In the genomic region with DNA sequence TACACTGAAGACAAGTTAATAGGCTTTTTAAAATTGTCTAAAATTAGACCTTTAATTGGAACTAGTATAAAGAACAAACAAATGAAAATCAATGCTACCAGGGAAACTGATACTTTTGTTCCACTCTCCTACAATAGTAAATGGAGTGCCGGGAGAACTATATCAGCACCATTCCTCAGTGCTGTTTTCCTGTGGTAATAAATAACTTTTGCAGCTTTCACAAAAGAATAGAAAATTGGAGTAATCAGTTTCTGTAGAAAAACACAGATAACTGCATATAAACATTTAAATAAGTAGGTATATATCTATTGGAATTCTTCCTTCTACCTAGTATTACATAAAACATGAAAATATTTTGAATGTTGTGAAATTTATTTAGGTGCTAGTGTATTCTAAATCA, we compare ENCODE assay signal across 16 mouse cellular contexts. TPM values are rescaled to one million over a fixed set of nuclear protein-coding genes. Genes with fewer than 3 reads are reported as not detected.
DNase-seq lines count a peak whose midpoint lies in the region; ATAC-seq and TF ChIP-seq lines count a peak whose summit lies in the region.
"Had no signal": no experiment of that assay in that cellular context is flagged by ENCODE, and none has a peak within 500 bp of the region (broad histone marks: within the 10 kb centered on the region; RNA-seq: fewer than 3 reads in every experiment).

No protein-coding gene starts in this region.

- no peak for TF ChIP-seq CTCF in hindbrain, postnatal 0 days (IDR thresholded peaks at IDR 0.05; ENCODE audit: low read depth)

- no peak overlapping the region for H3K9ac ChIP-seq in embryonic facial prominence, embryonic 14.5 days (ENCODE audit: low read depth, low read length)
- no peak overlapping the region for H3K9ac ChIP-seq in hindbrain, postnatal 0 days (replicated peaks; ENCODE audit: low read length)
- H3K9ac ChIP-seq in hindbrain, embryonic 14.5 days, result no peak overlapping the region
- H3K9ac ChIP-seq in neural tube, embryonic 13.5 days, result no peak overlapping the region
- H3K9ac ChIP-seq: embryonic facial prominence, embryonic 15.5 days; intestine, embryonic 15.5 days had no signal

- no peak for ATAC-seq in embryonic facial prominence, embryonic 14.5 days (ENCODE audit: low read depth)
- no peak for ATAC-seq in hindbrain, postnatal 0 days
- no peak for ATAC-seq in hindbrain, embryonic 14.5 days (ENCODE audit: low FRiP score)
- ATAC-seq in neural tube, embryonic 13.5 days (ENCODE audit: low read depth), result no peak
- no peak for ATAC-seq in megakaryocyte-erythroid progenitor cell, adult 5-6 weeks (replicated peaks; ENCODE audit: low FRiP score, low TSS enrichment, poor library complexity, severe bottlenecking)
- ATAC-seq: activated CD4-positive, CD25-positive, alpha-beta regulatory T cell, adult 4 months; intestine, embryonic 15.5 days had no signal

- H3K4me3 ChIP-seq in embryonic facial prominence, embryonic 14.5 days (ENCODE audit: low read depth, low read length), result no peak overlapping the region
- H3K4me3 ChIP-seq in embryonic facial prominence, embryonic 10.5 days, result no peak overlapping the region; the same call in 1 of the 2 replicates
- H3K4me3 ChIP-seq in hindbrain, postnatal 0 days (ENCODE audit: low read length), result no peak overlapping the region
- no peak overlapping the region for H3K4me3 ChIP-seq in hindbrain, embryonic 14.5 days (replicated peaks; ENCODE audit: low read length)
- no peak overlapping the region for H3K4me3 ChIP-seq in neural tube, embryonic 13.5 days
- H3K4me3 ChIP-seq: embryonic facial prominence, embryonic 15.5 days; intestine, embryonic 15.5 days had no signal

- H3K27ac ChIP-seq in embryonic facial prominence, embryonic 14.5 days (replicated peaks; ENCODE audit: low read depth, low read length), result no peak overlapping the region
- no peak overlapping the region for H3K27ac ChIP-seq in embryonic facial prominence, embryonic 10.5 days (replicated peaks)
- no peak overlapping the region for H3K27ac ChIP-seq in hindbrain, postnatal 0 days
- H3K27ac ChIP-seq in hindbrain, embryonic 14.5 days, result no peak overlapping the region
- no peak overlapping the region for H3K27ac ChIP-seq in neural tube, embryonic 13.5 days (replicated peaks)
- H3K27ac ChIP-seq: embryonic facial prominence, embryonic 15.5 days; intestine, embryonic 15.5 days; stomach, postnatal 0 days had no signal

- no peaks in the 10 kb centered on the region for H3K36me3 ChIP-seq in embryonic facial prominence, embryonic 14.5 days (ENCODE audit: control insufficient read depth, insufficient read depth, low read length)
- peaks cover 5% of the 10 kb centered on the region; the same call in 1 of the 2 replicates for H3K36me3 ChIP-seq in embryonic facial prominence, embryonic 10.5 days (replicated peaks)
- no peaks in the 10 kb centered on the region for H3K36me3 ChIP-seq in hindbrain, postnatal 0 days (ENCODE audit: insufficient read depth, low read length)
- no peaks in the 10 kb centered on the region for H3K36me3 ChIP-seq in hindbrain, embryonic 14.5 days (replicated peaks; ENCODE audit: control insufficient read depth, insufficient read depth)
- no peaks in the 10 kb centered on the region for H3K36me3 ChIP-seq in neural tube, embryonic 13.5 days
- H3K36me3 ChIP-seq: embryonic facial prominence, embryonic 15.5 days; intestine, embryonic 15.5 days had no signal

- no peaks in the 10 kb centered on the region for H3K27me3 ChIP-seq in embryonic facial prominence, embryonic 14.5 days (replicated peaks; ENCODE audit: control insufficient read depth, insufficient read depth, low read length)
- H3K27me3 ChIP-seq in embryonic facial prominence, embryonic 10.5 days (replicated peaks; ENCODE audit: low read depth, poor library complexity, severe bottlenecking), result no peaks in the 10 kb centered on the region
- no peaks in the 10 kb centered on the region for H3K27me3 ChIP-seq in hindbrain, postnatal 0 days (ENCODE audit: insufficient read depth, low read length)
- H3K27me3 ChIP-seq in hindbrain, embryonic 14.5 days (ENCODE audit: control insufficient read depth, insufficient read depth, low read length), result no peaks in the 10 kb centered on the region
- H3K27me3 ChIP-seq in neural tube, embryonic 13.5 days, result no peaks in the 10 kb centered on the region
- H3K27me3 ChIP-seq: embryonic facial prominence, embryonic 15.5 days; intestine, embryonic 15.5 days had no signal

- no peak for DNase-seq in embryonic facial prominence, embryonic 14.5 days (ENCODE audit: low spot score)
- no peak for DNase-seq in embryonic facial prominence, embryonic 10.5 days (ENCODE audit: low spot score)
- no peak for DNase-seq in hindbrain, postnatal 0 days (ENCODE audit: low spot score)
- DNase-seq in hindbrain, embryonic 14.5 days (ENCODE audit: low spot score), result no peak
- no peak for DNase-seq in neural tube, embryonic 10.5 days (ENCODE audit: extremely low spot score, low spot score)
- DNase-seq in left cerebral cortex, adult 11 months (ENCODE audit: low spot score), result no peak
- DNase-seq: cerebellum, postnatal 10 days; gastrocnemius, postnatal 14 days had no signal

- no peaks in the 10 kb centered on the region for H3K4me1 ChIP-seq in embryonic facial prominence, embryonic 14.5 days (ENCODE audit: control insufficient read depth, insufficient read depth, low read length)
- H3K4me1 ChIP-seq in embryonic facial prominence, embryonic 10.5 days, result peaks cover 7% of the 10 kb centered on the region; the same call in 1 of the 2 replicates
- H3K4me1 ChIP-seq in hindbrain, postnatal 0 days (ENCODE audit: insufficient read depth, low read length), result peaks cover 4% of the 10 kb centered on the region; the same call in 1 of the 2 replicates
- H3K4me1 ChIP-seq in hindbrain, embryonic 14.5 days (replicated peaks; ENCODE audit: control insufficient read depth, insufficient read depth, low read length), result peaks cover 4% of the 10 kb centered on the region; the same call in 1 of the 2 replicates
- peaks cover 5% of the 10 kb centered on the region for H3K4me1 ChIP-seq in neural tube, embryonic 13.5 days (replicated peaks)
- H3K4me1 ChIP-seq: intestine, embryonic 15.5 days had no signal

- 47% methylated on average over 1 of the region's 1 CpGs for WGBS in embryonic facial prominence, embryonic 14.5 days
- WGBS in embryonic facial prominence, embryonic 10.5 days, result 56% methylated on average over 1 of the region's 1 CpGs
- 45% methylated on average over 1 of the region's 1 CpGs for WGBS in hindbrain, postnatal 0 days
- WGBS in hindbrain, embryonic 14.5 days, result 42% methylated on average over 1 of the region's 1 CpGs
- 13% methylated on average over 1 of the region's 1 CpGs for WGBS in neural tube, embryonic 13.5 days

- peak overlapping the region; percentile 36; the same call in 1 of the 2 replicates for H3K4me2 ChIP-seq in embryonic facial prominence, embryonic 14.5 days (ENCODE audit: low read depth, low read length)
- H3K4me2 ChIP-seq in hindbrain, postnatal 0 days (ENCODE audit: low read depth, low read length), result 0 out of 2 replicates have a peak overlapping the region, but pooled peaks have one; percentile 21
- no peak overlapping the region for H3K4me2 ChIP-seq in hindbrain, embryonic 14.5 days (replicated peaks)
- H3K4me2 ChIP-seq in neural tube, embryonic 13.5 days, result peak overlapping the region; percentile 27; the same call in 1 of the 2 replicates
- H3K4me2 ChIP-seq: embryonic facial prominence, embryonic 15.5 days; intestine, embryonic 15.5 days had no signal

- H3K9me3 ChIP-seq in embryonic facial prominence, embryonic 14.5 days (ENCODE audit: control insufficient read depth, low read length), result no peaks in the 10 kb centered on the region
- H3K9me3 ChIP-seq in embryonic facial prominence, embryonic 10.5 days, result no peaks in the 10 kb centered on the region
- no peaks in the 10 kb centered on the region for H3K9me3 ChIP-seq in hindbrain, postnatal 0 days (ENCODE audit: low read length)
- H3K9me3 ChIP-seq in hindbrain, embryonic 14.5 days (ENCODE audit: control insufficient read depth, low read length), result no peaks in the 10 kb centered on the region
- H3K9me3 ChIP-seq in neural tube, embryonic 13.5 days, result no peaks in the 10 kb centered on the region
- H3K9me3 ChIP-seq: embryonic facial prominence, embryonic 15.5 days; G1E; intestine, embryonic 15.5 days had no signal

RNA-seq across cellular contexts. Expression of a gene that starts 38.3 kb away (rescaled TPM):
- polyA plus RNA-seq in embryonic facial prominence, embryonic 14.5 days (2014; fragmentation: Nextera tagmentation; extraction: Ambion mirVana), result 0.85 and 1.2 TPM in 2 replicates
- 0.50 and 0.55 TPM in 2 replicates for polyA plus RNA-seq in embryonic facial prominence, embryonic 10.5 days (2016; fragmentation: Nextera tagmentation; extraction: Ambion mirVana)
- 1.2 and 2.5 TPM in 2 replicates for total RNA-seq in hindbrain, postnatal 0 days (2014; rRNA removed)
- 1.5 TPM in 2 replicates for polyA plus RNA-seq in hindbrain, postnatal 0 days (2015; fragmentation: Nextera tagmentation; extraction: Ambion mirVana)
- polyA plus RNA-seq in hindbrain, embryonic 14.5 days (2014; fragmentation: Nextera tagmentation; extraction: Ambion mirVana), result 4.2 and 4.4 TPM in 2 replicates
- polyA plus RNA-seq in neural tube, embryonic 13.5 days (2015; fragmentation: Nextera tagmentation; extraction: Ambion mirVana), result 3.2 and 3.3 TPM in 2 replicates
- 0.82 TPM in 1 of 2 replicates, not detected in the other for total RNA-seq in megakaryocyte-erythroid progenitor cell, adult 5-6 weeks (2014; fragmentation: Nextera tagmentation)
- 0.65 TPM in 1 of 2 replicates, not detected in the other for total RNA-seq in megakaryocyte-erythroid progenitor cell, adult 5-6 weeks (2017)
- polyA plus RNA-seq: G1E; small intestine, adult 2 months had no signal

RNA-seq across cellular contexts. Expression of a gene that starts 47.5 kb away (rescaled TPM):
- polyA plus RNA-seq in embryonic facial prominence, embryonic 14.5 days (2014; fragmentation: Nextera tagmentation; extraction: Ambion mirVana), result 22.3 and 23.9 TPM in 2 replicates
- polyA plus RNA-seq in embryonic facial prominence, embryonic 10.5 days (2016; fragmentation: Nextera tagmentation; extraction: Ambion mirVana), result 14.4 and 15.1 TPM in 2 replicates
- total RNA-seq in hindbrain, postnatal 0 days (2014; rRNA removed), result 8.5 and 13.1 TPM in 2 replicates
- polyA plus RNA-seq in hindbrain, postnatal 0 days (2015; fragmentation: Nextera tagmentation; extraction: Ambion mirVana), result 28.1 and 28.6 TPM in 2 replicates
- polyA plus RNA-seq in hindbrain, embryonic 14.5 days (2014; fragmentation: Nextera tagmentation; extraction: Ambion mirVana), result 53.5 and 55.9 TPM in 2 replicates
- 58.9 and 59.0 TPM in 2 replicates for polyA plus RNA-seq in neural tube, embryonic 13.5 days (2015; fragmentation: Nextera tagmentation; extraction: Ambion mirVana)
- total RNA-seq in megakaryocyte-erythroid progenitor cell, adult 5-6 weeks (2014; fragmentation: Nextera tagmentation), result 7.2 and 14.8 TPM in 2 replicates
- total RNA-seq in megakaryocyte-erythroid progenitor cell, adult 5-6 weeks (2017), result 21.1 and 28.5 TPM in 2 replicates
